Mouse (Mus musculus) myocyte (in vitro differentiated cells): ENCODE data around the gene Zfp248. TPM values are rescaled to one million over a fixed set of nuclear protein-coding genes. Genes with fewer than 3 reads are reported as not detected.

ENCODE experiments used
- H3K27me3 ChIP-seq: one replicate; pipeline ENCODE4 v1.6.1; 2011; ENCODE audit not compliant: control insufficient read depth, insufficient read depth, insufficient read length
- H3K36me3 ChIP-seq: one replicate; pipeline ENCODE4 v1.6.1; 2011; ENCODE audit not compliant: control insufficient read depth, insufficient read depth
- H3K4me2 ChIP-seq: one replicate; pipeline ENCODE4 v1.6.1; 2011; ENCODE audit warnings: low read depth, control low read depth
- H3K4me3 ChIP-seq: one replicate; pipeline ENCODE4 v1.5.1; 2011; ENCODE audit warnings: mild to moderate bottlenecking, control low read depth, moderate library complexity
- H3K79me2 ChIP-seq: one replicate; pipeline ENCODE4 v1.6.1; 2011; ENCODE audit not compliant: control insufficient read depth, insufficient read depth
- H3ac ChIP-seq: one replicate; pipeline ENCODE4 v1.6.1; 2011; ENCODE audit not compliant: control insufficient read depth, insufficient read length
- CEBPB ChIP-seq: IDR thresholded peaks from 2 replicates; pipeline ENCODE4 v1.6.1; 2011; ENCODE audit warnings: mild to moderate bottlenecking, moderate library complexity; ENCODE audit not compliant: poor library complexity, insufficient read depth, severe bottlenecking
- E2F4 ChIP-seq: IDR thresholded peaks from one replicate; pipeline ENCODE4 v1.6.1; 2011; ENCODE audit warnings: mild to moderate bottlenecking, control low read depth, moderate library complexity; ENCODE audit not compliant: insufficient read depth
- MAX ChIP-seq: IDR thresholded peaks from one replicate; pipeline ENCODE4 v1.6.1; 2011; ENCODE audit warnings: low read depth, mild to moderate bottlenecking, control low read depth
- MYOD1 ChIP-seq, 3 experiments: IDR thresholded peaks; one replicate each; pipeline ENCODE4 v1.6.1; 2011; ENCODE audit warnings: control low read depth in 2 of 3, low read depth in 2 of 3, mild to moderate bottlenecking in 2 of 3, moderate library complexity in 1 of 3; ENCODE audit not compliant: insufficient read length in 2 of 3, control insufficient read depth in 1 of 3
- MYOG ChIP-seq, 3 experiments: IDR thresholded peaks; one replicate each; pipeline ENCODE4 v1.6.1; 2011; ENCODE audit warnings: control low read depth in 2 of 3, low read depth in 2 of 3, mild to moderate bottlenecking in 2 of 3; ENCODE audit not compliant: insufficient read length in 2 of 3, control insufficient read depth in 1 of 3, insufficient read depth in 1 of 3
- POLR2A ChIP-seq: IDR thresholded peaks from one replicate; pipeline ENCODE4 v1.6.1; 2011; ENCODE audit warnings: low read depth, mild to moderate bottlenecking, control low read depth, moderate library complexity; ENCODE audit not compliant: insufficient read length
- POLR2AphosphoS2 ChIP-seq: IDR thresholded peaks from one replicate; pipeline ENCODE4 v1.6.1; 2011; ENCODE audit warnings: low read depth, control low read depth; ENCODE audit not compliant: insufficient read length
- REST ChIP-seq: IDR thresholded peaks from one replicate; pipeline ENCODE4 v1.6.1; 2011; ENCODE audit warnings: mild to moderate bottlenecking, control low read depth, moderate library complexity; ENCODE audit not compliant: insufficient read depth, insufficient read length
- SRF ChIP-seq: IDR thresholded peaks from one replicate; pipeline ENCODE4 v1.6.1; 2011; ENCODE audit warnings: low read depth; ENCODE audit not compliant: control insufficient read depth, insufficient read length
- TCF12 ChIP-seq: IDR thresholded peaks from one replicate; pipeline ENCODE4 v1.6.1; 2011; ENCODE audit warnings: mild to moderate bottlenecking, control low read depth; ENCODE audit not compliant: poor library complexity, insufficient read depth, severe bottlenecking
- TCF3 ChIP-seq: IDR thresholded peaks from one replicate; pipeline ENCODE4 v1.6.1; 2011; ENCODE audit warnings: low read depth, control low read depth; ENCODE audit not compliant: insufficient read length
- USF1 ChIP-seq: IDR thresholded peaks from one replicate; pipeline ENCODE4 v1.6.1; 2011; ENCODE audit warnings: low read depth, mild to moderate bottlenecking, control low read depth, moderate library complexity
- polyA plus RNA-seq: library from polyadenylated mRNA; unstranded; fragments of >200 nt; fragmentation: generic; extraction: Trizol; gene quantifications from one replicate; pipeline ENCODE4 v1.2.1, GENCODE M21; 2012; ENCODE audit warnings: missing spikeins

Zfp248 gene
- polyA plus RNA-seq, 1 experiment = 1.2 TPM

DNA sequence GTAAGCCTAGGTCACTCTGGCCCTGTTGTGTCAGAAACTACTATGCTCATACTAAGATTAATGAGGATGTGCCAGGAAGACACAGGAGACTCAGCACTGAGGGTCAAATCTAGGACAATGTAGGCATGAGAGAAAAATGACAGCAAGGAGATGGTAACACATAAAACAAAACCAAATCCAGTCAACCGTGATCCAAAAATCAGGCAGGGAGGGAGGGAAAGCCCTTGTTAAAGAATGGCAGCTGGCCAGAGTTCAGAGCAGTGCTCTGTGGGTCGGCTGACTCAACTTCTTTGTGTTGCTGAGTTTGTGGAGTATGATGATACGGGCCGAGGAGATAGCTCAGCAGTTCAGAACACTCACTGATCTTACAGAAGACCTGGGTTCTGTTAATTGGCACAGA, 48.9 kb downstream of the Zfp248 start:
- no peak for TF ChIP-seq REST
- no peak for TF ChIP-seq TCF12
- TF ChIP-seq POLR2A = no peak
- no peak for TF ChIP-seq MYOG (IDR thresholded peaks at IDR 0.05; ENCODE audit: control insufficient read depth in 1 of 3, insufficient read depth in 1 of 3, insufficient read length in 2 of 3, low read depth in 2 of 3)
- TF ChIP-seq POLR2AphosphoS2 = no peak
- no peak for TF ChIP-seq TCF3
- no peak for TF ChIP-seq SRF
- no peak for TF ChIP-seq CEBPB
- TF ChIP-seq E2F4 = no peak
- TF ChIP-seq MYOD1 (IDR thresholded peaks at IDR 0.05; ENCODE audit: control insufficient read depth in 1 of 3, insufficient read length in 2 of 3, low read depth in 2 of 3) = no peak
- TF ChIP-seq MAX = no peak
- no peak for TF ChIP-seq USF1
- no peaks in the 10 kb centered on the region for H3K27me3 ChIP-seq

DNA sequence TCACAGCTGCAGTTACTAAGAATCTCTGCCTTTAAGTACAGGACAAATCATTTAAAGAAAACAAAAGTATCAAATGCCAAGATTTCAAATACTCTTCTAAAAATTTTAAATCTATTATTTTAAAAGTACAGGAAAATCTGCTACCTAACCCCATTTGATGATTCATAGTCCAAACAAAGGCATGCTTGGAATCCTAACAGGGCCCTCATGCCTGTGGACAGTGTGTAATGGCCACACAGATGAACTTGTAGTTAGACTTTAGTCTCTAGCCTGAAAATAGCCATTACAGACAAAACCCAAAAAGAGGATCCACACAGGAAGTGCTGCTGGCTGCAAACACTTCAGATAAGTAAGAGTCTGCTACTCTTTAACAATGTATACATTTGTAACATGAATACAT, 64.6 kb downstream of the Zfp248 start:
- H3K4me2 ChIP-seq = no peak overlapping the region
- H3K36me3 ChIP-seq = peaks cover 61% of the 10 kb centered on the region
- H3ac ChIP-seq = no peak overlapping the region
- H3K4me3 ChIP-seq = no peak overlapping the region
- no peaks in the 10 kb centered on the region for H3K79me2 ChIP-seq
- no peaks in the 10 kb centered on the region for H3K27me3 ChIP-seq
- TF ChIP-seq SRF (no peak), POLR2AphosphoS2 (no peak), CEBPB (no peak), POLR2A (no peak), MAX (no peak), TCF12 (no peak), E2F4 (no peak), MYOG (IDR thresholded peaks at IDR 0.05; ENCODE audit: control insufficient read depth in 1 of 3, insufficient read depth in 1 of 3, insufficient read length in 2 of 3, low read depth in 2 of 3) (no peak), MYOD1 (IDR thresholded peaks at IDR 0.05; ENCODE audit: control insufficient read depth in 1 of 3, insufficient read length in 2 of 3, low read depth in 2 of 3) (no peak), USF1 (no peak), TCF3 (no peak), REST (no peak)

More for the DNA sequence above, 48.9 kb downstream of the Zfp248 start:
- Histone ChIP-seq H3K36me3 (peaks cover 48% of the 10 kb centered on the region), H3ac (no peak overlapping the region), H3K79me2 (no peaks in the 10 kb centered on the region), H3K4me3 (no peak overlapping the region), H3K4me2 (no peak overlapping the region)

DNA sequence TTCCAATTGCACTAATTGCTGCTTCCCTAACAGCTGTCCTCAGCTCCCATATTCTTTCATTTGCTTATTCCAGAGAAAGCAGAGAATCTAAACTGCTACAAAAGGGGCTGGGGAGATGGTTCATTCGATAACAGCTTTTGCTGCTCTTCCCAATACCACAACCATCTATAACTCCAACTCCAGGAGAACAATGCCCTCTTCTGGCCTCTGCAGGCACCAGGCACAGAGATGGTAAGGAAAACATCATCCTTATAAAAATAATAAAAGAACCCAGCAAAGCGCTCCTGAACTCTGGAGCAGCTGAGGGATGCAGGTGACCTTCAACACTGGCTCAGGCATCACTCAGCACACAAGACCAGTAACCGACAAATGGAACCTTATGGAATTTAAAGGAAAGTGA, 69.4 kb downstream of the Zfp248 start:
- H3K4me2 ChIP-seq = no peak overlapping the region
- no peak for TF ChIP-seq MAX
- TF ChIP-seq TCF12 = no peak
- no peak for TF ChIP-seq TCF3
- TF ChIP-seq POLR2AphosphoS2 = no peak
- no peak for TF ChIP-seq E2F4
- no peak for TF ChIP-seq POLR2A
- TF ChIP-seq MYOG (IDR thresholded peaks at IDR 0.05; ENCODE audit: control insufficient read depth in 1 of 3, insufficient read depth in 1 of 3, insufficient read length in 2 of 3, low read depth in 2 of 3) = no peak
- no peak for TF ChIP-seq CEBPB
- TF ChIP-seq MYOD1 (IDR thresholded peaks at IDR 0.05; ENCODE audit: control insufficient read depth in 1 of 3, insufficient read length in 2 of 3, low read depth in 2 of 3) = no peak
- TF ChIP-seq USF1 = no peak
- no peak for TF ChIP-seq SRF
- no peak for TF ChIP-seq REST
- no peaks in the 10 kb centered on the region for H3K27me3 ChIP-seq
- peaks cover 42% of the 10 kb centered on the region for H3K36me3 ChIP-seq
- H3ac ChIP-seq = no peak overlapping the region
- H3K4me3 ChIP-seq = no peak overlapping the region
- no peaks in the 10 kb centered on the region for H3K79me2 ChIP-seq

DNA sequence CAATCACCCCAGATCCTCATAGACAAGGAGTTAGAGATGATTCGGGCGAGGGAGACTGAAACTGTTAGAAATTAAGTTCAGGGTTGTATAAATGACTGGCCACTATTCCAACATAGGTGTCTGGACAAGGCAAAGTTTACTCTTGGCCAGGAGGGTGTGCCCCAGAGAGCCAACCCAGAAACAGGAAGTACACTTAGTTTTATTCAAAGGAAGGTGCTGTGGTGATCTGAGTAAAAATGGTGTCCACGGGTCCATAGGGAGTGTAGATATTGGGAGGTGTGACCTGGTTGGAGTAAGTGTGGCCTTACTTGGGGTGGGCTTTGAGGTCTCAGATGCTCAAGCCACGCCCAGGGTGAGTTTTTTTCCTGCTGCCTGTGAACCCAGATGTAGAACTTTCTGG, 74.1 kb downstream of the Zfp248 start:
- TF ChIP-seq CEBPB (no peak), E2F4 (no peak), REST (no peak), MYOG (IDR thresholded peaks at IDR 0.05; ENCODE audit: control insufficient read depth in 1 of 3, insufficient read depth in 1 of 3, insufficient read length in 2 of 3, low read depth in 2 of 3) (no peak), USF1 (no peak)
- H3K4me3 ChIP-seq = no peak overlapping the region
- no peak overlapping the region for H3ac ChIP-seq
- H3K79me2 ChIP-seq = no peaks in the 10 kb centered on the region
- H3K27me3 ChIP-seq = no peaks in the 10 kb centered on the region
- H3K4me2 ChIP-seq = no peak overlapping the region
- peaks cover 17% of the 10 kb centered on the region for H3K36me3 ChIP-seq

DNA sequence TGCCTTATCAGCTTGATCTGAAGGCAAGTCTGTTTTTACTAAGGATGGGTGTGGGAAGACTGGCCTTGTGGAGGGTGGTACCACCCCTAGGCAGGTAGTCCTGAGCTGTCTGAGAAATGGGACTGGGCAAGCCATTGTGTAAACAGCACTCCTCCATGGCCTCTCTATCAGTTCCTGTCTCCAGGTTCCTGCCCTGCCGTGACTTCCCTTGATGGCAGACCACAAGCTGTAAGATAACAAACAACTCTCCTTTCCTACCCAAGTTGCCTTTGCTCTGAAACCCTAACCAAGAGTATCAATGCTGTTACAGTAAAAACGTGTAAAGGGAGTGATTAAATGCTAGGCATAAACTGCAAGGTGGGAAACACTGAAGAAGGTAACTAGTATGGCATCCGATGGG, 74.7 kb downstream of the Zfp248 start:
- no peak overlapping the region for H3ac ChIP-seq
- H3K36me3 ChIP-seq = peaks cover 12% of the 10 kb centered on the region
- no peak for TF ChIP-seq MYOG (IDR thresholded peaks at IDR 0.05; ENCODE audit: control insufficient read depth in 1 of 3, insufficient read depth in 1 of 3, insufficient read length in 2 of 3, low read depth in 2 of 3)
- no peaks in the 10 kb centered on the region for H3K27me3 ChIP-seq
- H3K4me3 ChIP-seq = no peak overlapping the region
- no peaks in the 10 kb centered on the region for H3K79me2 ChIP-seq
- H3K4me2 ChIP-seq = no peak overlapping the region
